Mouse (Mus musculus): Measurements from ENCODE around the gene Eif2ak4. TPM values are rescaled to one million over a fixed set of nuclear protein-coding genes. Genes with fewer than 3 reads are reported as not detected.

Eif2ak4 gene
- polyA plus RNA-seq, 1 experiment from 2014 or later: 11.8 TPM

DNA sequence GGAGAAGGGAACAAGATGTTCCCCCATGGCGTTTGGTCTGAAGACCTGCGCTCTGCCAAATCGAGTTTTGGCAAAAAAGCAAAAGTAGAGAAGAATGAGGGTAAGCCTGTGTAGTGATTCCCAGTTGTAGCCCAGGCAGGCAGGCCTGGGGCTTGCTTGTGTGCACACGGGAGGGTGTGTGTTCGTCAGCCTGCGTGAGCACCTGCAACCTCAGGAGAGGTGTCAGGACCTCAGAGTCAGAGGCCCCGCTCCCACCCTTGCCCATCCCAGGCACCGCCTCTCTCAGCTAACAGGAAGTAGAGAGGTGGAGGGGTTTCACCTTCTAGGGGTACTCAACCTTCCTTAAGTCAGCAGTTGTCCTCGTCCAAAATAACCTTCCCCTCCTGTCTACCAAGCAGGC is 106.6 kb downstream of the Eif2ak4 start:
- Histone ChIP-seq H3K9ac (no peak overlapping the region), H3K36me3 (no peaks in the 10 kb centered on the region), H3K4me1 (peaks cover 48% of the 10 kb centered on the region), H3K4me3 (no peak overlapping the region), H3K27ac (no peak overlapping the region), H3K4me2 (replicated peaks) (no peak overlapping the region), H3K9me3 (no peaks in the 10 kb centered on the region), H3K27me3 (no peaks in the 10 kb centered on the region)
- WGBS: 65% methylated on average over 9 of the region's 9 CpGs
- no peak for ATAC-seq (ENCODE audit: low FRiP score, low read depth)

DNA sequence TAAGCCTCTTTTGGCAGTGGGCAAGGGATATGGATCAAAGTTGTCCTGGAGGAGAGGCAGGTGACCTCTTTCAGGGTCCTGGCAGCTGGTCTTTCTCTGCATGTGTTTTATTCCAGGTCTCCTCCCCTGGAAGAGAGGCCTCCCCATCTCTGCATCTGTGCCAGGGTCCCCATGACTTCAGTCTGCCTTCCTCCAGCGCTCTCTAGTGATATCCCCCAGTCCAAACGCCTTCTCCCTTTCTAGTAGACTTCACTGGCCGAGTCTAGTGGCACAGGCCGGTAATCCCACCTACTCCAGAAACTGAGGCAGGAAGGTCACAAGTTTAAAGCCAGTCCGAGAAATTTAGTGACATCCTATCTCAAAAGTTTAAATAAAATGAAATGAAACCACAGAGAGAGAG is 109.5 kb downstream of the Eif2ak4 start:
- H3K4me1 ChIP-seq: peaks cover 38% of the 10 kb centered on the region
- WGBS: 75% methylated on average over 5 of the region's 5 CpGs
- no peaks in the 10 kb centered on the region for H3K9me3 ChIP-seq
- no peaks in the 10 kb centered on the region for H3K36me3 ChIP-seq
- ATAC-seq (ENCODE audit: low FRiP score, low read depth): no peak
- H3K4me2 ChIP-seq (replicated peaks): no peak overlapping the region
- no peak overlapping the region for H3K4me3 ChIP-seq
- H3K9ac ChIP-seq: no peak overlapping the region
- no peak overlapping the region for H3K27ac ChIP-seq
- H3K27me3 ChIP-seq: no peaks in the 10 kb centered on the region

- ATAC-seq (ENCODE audit: low FRiP score, low read depth): no peak
- Histone ChIP-seq H3K9ac (no peak overlapping the region), H3K9me3 (no peaks in the 10 kb centered on the region), H3K27ac (peak overlapping the region; percentile 84), H3K27me3 (no peaks in the 10 kb centered on the region), H3K36me3 (no peaks in the 10 kb centered on the region), H3K4me2 (replicated peaks) (no peak overlapping the region), H3K4me3 (no peak overlapping the region), H3K4me1 (peaks cover 38% of the 10 kb centered on the region)
- 79% methylated on average over 6 of the region's 6 CpGs for WGBS
Observed at GRCm38 (mm10) chr2:118498476-118498875, 110.1 kb downstream of the Eif2ak4 start.

- H3K9ac ChIP-seq: 0 out of 2 replicates have a peak overlapping the region, but pooled peaks have one; percentile 20
Observed at GRCm38 (mm10) chr2:118499135-118499961, 110.9 kb downstream of the Eif2ak4 start.

GRCm38 (mm10) chr2:118500191-118500590 is 111.8 kb downstream of the Eif2ak4 start:
- Histone ChIP-seq H3K9me3 (no peaks in the 10 kb centered on the region), H3K27me3 (peaks cover under 1% of the 10 kb centered on the region; the same call in 1 of the 2 replicates), H3K36me3 (no peaks in the 10 kb centered on the region), H3K4me2 (replicated peaks) (peak overlapping the region; percentile 37), H3K9ac (no peak overlapping the region; the same call in 1 of the 2 replicates), H3K27ac (peak overlapping the region; percentile 84), H3K4me3 (no peak overlapping the region), H3K4me1 (peaks cover 38% of the 10 kb centered on the region)
- ATAC-seq (ENCODE audit: low FRiP score, low read depth): no peak
- 66% methylated on average over 2 of the region's 2 CpGs for WGBS

More at GRCm38 (mm10) chr2:118499135-118499961, 110.9 kb downstream of the Eif2ak4 start:
- Histone ChIP-seq H3K27me3 (no peaks in the 10 kb centered on the region), H3K4me1 (peaks cover 38% of the 10 kb centered on the region), H3K4me3 (no peak overlapping the region), H3K4me2 (replicated peaks) (peak overlapping the region; percentile 37), H3K36me3 (no peaks in the 10 kb centered on the region), H3K27ac (peak overlapping the region; percentile 84), H3K9me3 (no peaks in the 10 kb centered on the region)
- ATAC-seq (ENCODE audit: low FRiP score, low read depth): peak; percentile 83
- WGBS: 20% methylated on average over 20 of the region's 20 CpGs

DNA sequence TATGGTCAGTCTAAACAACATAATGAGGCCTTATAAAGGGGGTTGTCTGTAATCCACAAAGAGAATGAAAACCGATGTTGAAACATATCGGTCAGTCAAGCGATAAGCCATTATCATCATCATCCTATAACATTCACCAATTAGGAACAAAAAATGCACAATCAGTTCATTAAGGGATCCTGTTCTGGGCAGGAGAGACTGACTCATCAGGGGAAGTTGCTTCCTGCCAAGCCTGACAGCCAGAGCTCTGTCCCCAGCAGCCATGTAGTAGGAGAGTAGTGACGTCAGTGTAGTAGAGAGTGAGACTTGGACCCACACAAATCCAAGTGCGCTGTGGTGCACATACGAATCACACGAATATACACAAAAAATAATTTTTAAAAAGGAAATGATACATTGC is 118.7 kb downstream of the Eif2ak4 start:
- Histone ChIP-seq H3K27me3 (peaks cover 5% of the 10 kb centered on the region; the same call in 1 of the 2 replicates), H3K27ac (no peak overlapping the region), H3K9ac (no peak overlapping the region), H3K9me3 (no peaks in the 10 kb centered on the region), H3K4me3 (no peak overlapping the region), H3K4me1 (peaks cover 36% of the 10 kb centered on the region), H3K36me3 (no peaks in the 10 kb centered on the region), H3K4me2 (replicated peaks) (no peak overlapping the region)
- WGBS: 89% methylated on average over 7 of the region's 7 CpGs
- no peak for ATAC-seq (ENCODE audit: low FRiP score, low read depth)

DNA sequence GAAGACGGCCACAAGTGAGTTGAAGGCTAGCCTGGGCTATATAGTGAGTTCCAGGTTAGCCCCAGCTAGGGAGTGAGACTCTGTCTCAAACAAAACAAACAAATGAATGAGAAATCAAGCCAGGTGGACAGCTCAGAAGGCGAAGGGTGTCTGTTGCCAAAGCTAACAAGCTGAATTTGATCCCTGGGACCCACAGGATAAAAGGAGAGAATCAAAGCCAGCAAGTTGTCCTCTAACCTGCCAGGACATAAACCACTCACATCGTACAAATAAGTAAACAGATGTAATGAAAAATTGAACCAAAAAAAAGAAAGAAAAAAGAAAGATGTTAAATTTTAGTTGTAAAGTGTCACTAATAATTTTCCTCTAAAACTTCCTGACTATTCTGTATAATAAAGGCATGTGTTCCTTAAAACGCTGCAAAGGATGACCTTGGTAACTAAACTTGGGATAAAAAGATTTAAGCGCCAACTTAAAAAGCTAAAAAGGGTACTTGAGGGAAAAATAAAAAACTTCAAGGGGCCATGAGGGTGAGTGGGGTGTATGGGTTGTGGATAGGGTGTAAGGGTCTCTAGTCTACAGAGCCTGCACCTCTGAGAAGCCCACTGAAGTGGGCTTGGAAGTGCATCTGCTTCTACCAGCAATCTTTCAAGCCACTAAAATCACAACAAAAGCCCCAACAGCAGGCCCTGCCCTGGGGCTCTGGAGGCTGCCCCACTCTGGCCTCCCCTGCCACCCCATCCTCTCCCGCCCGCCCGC is 121.4 kb downstream of the Eif2ak4 start:
- H3K4me2 ChIP-seq (replicated peaks): peak overlapping the region; percentile 31
- no peak overlapping the region for H3K4me3 ChIP-seq
- H3K4me1 ChIP-seq: peaks cover 41% of the 10 kb centered on the region
- H3K27me3 ChIP-seq: peaks cover 20% of the 10 kb centered on the region; the same call in 1 of the 2 replicates
- ATAC-seq (ENCODE audit: low FRiP score, low read depth): no peak; the same call in 1 of the 2 replicates
- no peaks in the 10 kb centered on the region for H3K9me3 ChIP-seq
- peak overlapping the region; percentile 43; the same call in 1 of the 2 replicates for H3K9ac ChIP-seq
- H3K36me3 ChIP-seq: no peaks in the 10 kb centered on the region
- WGBS: 56% methylated on average over 8 of the region's 8 CpGs
- peak overlapping the region; percentile 78 for H3K27ac ChIP-seq

GRCm38 (mm10) chr2:118510447-118511310 is 122.3 kb downstream of the Eif2ak4 start:
- Histone ChIP-seq H3K9ac (peak overlapping the region; percentile 43; the same call in 1 of the 2 replicates), H3K4me1 (peaks cover 41% of the 10 kb centered on the region), H3K27me3 (peaks cover 18% of the 10 kb centered on the region; the same call in 1 of the 2 replicates), H3K9me3 (no peaks in the 10 kb centered on the region), H3K4me3 (no peak overlapping the region), H3K4me2 (replicated peaks) (peak overlapping the region; percentile 31), H3K27ac (peak overlapping the region; percentile 78), H3K36me3 (no peaks in the 10 kb centered on the region)
- WGBS: 36% methylated on average over 29 of the region's 29 CpGs
- ATAC-seq (ENCODE audit: low FRiP score, low read depth): peak; percentile 75

DNA sequence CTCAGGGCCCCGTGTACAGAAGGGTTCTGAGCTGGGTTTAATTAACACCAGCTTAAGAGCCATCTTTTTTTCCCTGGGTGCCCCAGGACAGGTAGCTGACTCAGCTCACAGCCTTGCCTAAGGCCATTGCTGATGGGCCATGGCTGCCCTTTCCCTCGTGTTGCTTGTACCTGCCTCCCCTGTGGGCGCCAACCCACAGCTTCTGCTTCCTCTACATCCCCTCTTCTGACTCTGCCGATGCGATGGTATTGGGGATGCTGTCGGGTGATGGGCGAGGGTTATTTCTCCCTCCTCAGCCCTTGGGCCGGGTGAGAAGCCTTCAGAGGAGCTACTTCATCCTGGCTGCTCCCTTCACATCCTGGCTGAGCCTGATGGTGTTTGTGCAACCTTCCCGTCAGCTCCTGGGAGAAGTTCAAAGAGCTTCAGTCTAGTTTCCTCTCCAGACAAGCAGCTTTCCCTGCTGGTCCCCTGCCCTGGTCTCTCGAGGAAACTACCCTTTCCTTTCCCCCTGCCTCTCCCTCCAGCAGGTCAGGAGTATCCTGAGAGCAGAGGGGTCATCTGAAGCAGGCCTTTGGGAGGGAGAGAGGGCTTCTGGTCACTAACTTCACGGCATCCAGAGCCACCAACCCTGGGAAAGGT is 123.5 kb downstream of the Eif2ak4 start:
- 0 out of 2 replicates have a peak, but pooled peaks cover 17% of the 10 kb centered on the region for H3K27me3 ChIP-seq
- H3K36me3 ChIP-seq: no peaks in the 10 kb centered on the region
- H3K9me3 ChIP-seq: no peaks in the 10 kb centered on the region
- ATAC-seq (ENCODE audit: low FRiP score, low read depth): no peak
- no peak overlapping the region for H3K4me3 ChIP-seq
- 36% methylated on average over 11 of the region's 11 CpGs for WGBS
- H3K27ac ChIP-seq: peak overlapping the region; percentile 34
- no peak overlapping the region for H3K4me2 ChIP-seq (replicated peaks)
- H3K4me1 ChIP-seq: peaks cover 41% of the 10 kb centered on the region
- H3K9ac ChIP-seq: no peak overlapping the region

DNA sequence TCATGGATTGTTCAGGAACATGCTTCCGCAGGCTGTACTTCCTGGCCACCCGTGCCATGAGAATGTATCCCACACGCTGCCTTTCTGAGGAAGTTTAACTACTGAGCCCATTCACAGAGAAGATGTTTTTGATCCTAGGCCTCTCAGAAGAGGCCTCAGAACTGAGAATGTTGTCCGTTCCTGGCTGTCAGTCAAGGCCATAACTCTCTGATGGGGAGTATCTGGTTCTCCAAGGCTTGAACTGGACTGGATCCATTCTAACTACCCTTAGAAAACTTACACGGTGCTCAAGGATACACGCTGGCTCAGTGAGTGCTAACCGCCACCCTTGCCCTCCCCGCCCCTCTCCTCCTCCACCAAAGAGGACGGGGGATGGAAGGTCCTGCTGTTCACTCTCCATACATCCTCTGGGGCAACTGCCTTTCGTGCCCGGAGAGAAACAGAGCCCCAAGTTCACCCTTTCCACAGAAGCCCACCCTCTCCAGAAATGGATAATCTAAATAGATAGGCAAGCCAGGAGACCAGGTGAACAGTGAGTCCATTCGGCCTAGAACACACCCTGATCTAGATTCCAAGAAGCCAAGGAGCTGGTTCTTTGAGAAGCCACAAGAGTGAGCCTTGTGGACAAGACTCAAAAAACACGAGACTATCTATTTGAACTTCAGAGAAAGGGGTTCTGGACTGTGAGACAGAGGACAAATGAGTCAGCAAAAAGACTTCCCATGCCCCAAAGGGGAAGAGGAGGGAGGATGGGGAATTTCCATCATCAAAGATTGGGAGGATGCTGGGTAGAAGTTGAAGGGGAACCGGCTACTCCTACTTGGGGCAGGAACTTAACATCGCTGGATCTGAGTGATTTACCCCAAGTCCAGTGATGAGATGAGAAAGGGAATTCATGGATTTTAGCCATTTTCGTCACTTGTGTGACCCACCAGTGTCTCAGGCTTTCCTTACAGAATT is 124.3 kb downstream of the Eif2ak4 start:
- Histone ChIP-seq H3K9me3 (no peaks in the 10 kb centered on the region), H3K4me3 (no peak overlapping the region), H3K4me1 (peaks cover 41% of the 10 kb centered on the region), H3K36me3 (no peaks in the 10 kb centered on the region), H3K27me3 (0 out of 2 replicates have a peak, but pooled peaks cover 17% of the 10 kb centered on the region), H3K27ac (peak overlapping the region; percentile 34; the same call in 1 of the 2 replicates), H3K9ac (no peak overlapping the region), H3K4me2 (replicated peaks) (no peak overlapping the region)
- WGBS: 74% methylated on average over 16 of the region's 16 CpGs
- ATAC-seq (ENCODE audit: low FRiP score, low read depth): no peak
